Mouse (Mus musculus) liver, postnatal 0 days (tissue): ENCODE measurements at regions not wholly inside any gene's neighbourhood (a gene's known extent, or its start where the extent isn't known, plus 50 kb on each side); places are given as distances from the start of the nearest gene placed in this dataset.

ENCODE experiments used
- CTCF ChIP-seq: sonication (generic); IDR thresholded peaks from 2 replicates; pipeline ENCODE4 v1.5.1; 2016; ENCODE audit warnings: antibody characterized with exemption, low read depth
- EP300 ChIP-seq: IDR thresholded peaks from 2 replicates; pipeline ENCODE4 v1.6.1; 2016; ENCODE audit warnings: antibody characterized with exemption, low read depth, mild to moderate bottlenecking

DNA sequence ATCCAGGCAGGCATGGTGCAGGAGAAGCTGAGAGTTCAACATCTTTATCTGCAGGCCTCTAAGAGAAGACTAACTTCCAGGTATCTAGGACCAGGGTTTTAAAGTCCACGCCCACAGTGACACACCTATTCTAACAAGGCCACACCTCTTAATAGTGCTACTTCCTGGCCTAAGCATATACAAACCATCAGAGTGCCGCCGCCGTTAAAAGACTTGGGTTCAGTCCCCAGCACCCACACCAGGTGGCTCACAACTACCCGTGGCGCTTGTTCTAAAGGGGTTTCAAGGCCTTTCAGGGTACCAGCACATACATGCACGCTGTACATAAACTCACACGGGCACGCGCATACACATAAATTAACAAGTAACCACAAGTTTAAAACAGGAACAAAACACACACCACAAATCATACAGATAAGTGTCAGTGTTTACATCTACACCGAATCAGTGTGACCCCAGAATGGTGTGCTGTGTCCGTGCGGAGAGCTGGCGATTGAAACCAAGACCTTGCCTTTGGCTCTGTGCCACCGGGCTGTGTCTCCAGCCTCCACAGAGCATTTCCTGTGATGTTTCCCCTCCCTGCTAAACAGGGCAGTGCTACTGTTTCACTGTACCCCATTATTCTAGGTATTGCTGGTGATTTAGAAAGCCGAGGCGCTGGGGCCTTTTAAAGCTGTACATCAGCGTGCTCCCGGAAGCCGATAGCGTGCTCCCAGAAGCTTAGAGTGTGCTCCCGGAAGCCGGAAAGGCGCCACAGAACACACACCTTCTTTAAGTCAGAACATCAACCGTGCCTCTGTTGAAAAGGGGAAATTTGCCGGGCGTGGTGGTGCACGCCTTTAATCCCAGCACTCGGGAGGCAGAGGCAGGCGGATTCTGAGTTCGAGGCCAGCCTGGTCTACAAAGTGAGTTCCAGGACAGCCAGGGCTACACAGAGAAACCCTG is 80.0 kb upstream of the Rap1b start:
- TF ChIP-seq CTCF (no peak), EP300 (no peak)
